Mouse (Mus musculus) lung, embryonic 16.5 days (tissue): Measurements from ENCODE around the gene Tent4a. TPM values are rescaled to one million over a fixed set of nuclear protein-coding genes. Genes with fewer than 3 reads are reported as not detected.

Experiments used
- ATAC-seq: fragments of 200-750 bp; cut with Nextera tagmentation; 2 replicates; pipeline ENCODE4 v1.8.0; 2017; ENCODE audit warnings: low read depth, mild to moderate bottlenecking, moderate library complexity
- H3K27ac ChIP-seq: fragments of 300-500 bp; sonication (generic); 2 replicates; pipeline ENCODE4 v1.5.1; 2014; ENCODE audit warnings: mild to moderate bottlenecking, control low read depth, low read length
- H3K27me3 ChIP-seq: fragments of 300-500 bp; sonication (generic); 2 replicates; pipeline ENCODE4 v1.6.1; 2014; ENCODE audit warnings: low read depth, low read length, mixed read lengths; ENCODE audit not compliant: control insufficient read depth, insufficient read depth
- H3K36me3 ChIP-seq: fragments of 300-500 bp; sonication (generic); 2 replicates; pipeline ENCODE4 v1.6.1; 2014; ENCODE audit warnings: low read length; ENCODE audit not compliant: control insufficient read depth, insufficient read depth
- H3K4me1 ChIP-seq: fragments of 300-500 bp; sonication (generic); replicated peaks from 2 replicates; pipeline ENCODE4 v1.6.1; 2014; ENCODE audit warnings: low read length, mixed read lengths; ENCODE audit not compliant: control insufficient read depth, insufficient read depth
- H3K4me2 ChIP-seq: fragments of 300-500 bp; sonication (generic); 2 replicates; pipeline ENCODE4 v1.6.1; 2014; ENCODE audit warnings: low read depth, low read length, control low read depth
- H3K4me3 ChIP-seq: fragments of 300-500 bp; sonication (generic); 2 replicates; pipeline ENCODE4 v1.5.1; 2014; ENCODE audit warnings: mild to moderate bottlenecking, low read length, control low read depth
- H3K9ac ChIP-seq: fragments of 300-500 bp; sonication (generic); 2 replicates; pipeline ENCODE4 v1.6.1; 2014; ENCODE audit warnings: low read length, control low read depth
- H3K9me3 ChIP-seq: fragments of 300-500 bp; sonication (generic); 2 replicates; pipeline ENCODE4 v1.6.1; 2016; ENCODE audit warnings: low read length; ENCODE audit not compliant: control insufficient read depth
- WGBS: fragments of 180-500 bp; shearing (Covaris S2); extraction: QIAGEN DNeasy Blood & Tissue Kit; methylation state at CpG from one replicate; pipeline ENCODE4 v1.1.7; 2014; 5-methylcytosine and 5-hydroxymethylcytosine counted together
- polyA plus RNA-seq: library from polyadenylated mRNA; unstranded; fragments of >200 nt; fragmentation: Nextera tagmentation; extraction: Ambion mirVana; gene quantifications from 2 replicates; pipeline ENCODE4 v1.2.1, GENCODE M21; 2015

The Tent4a gene
- polyA plus RNA-seq, 1 experiment from 2014 or later = 5.1 TPM

DNA sequence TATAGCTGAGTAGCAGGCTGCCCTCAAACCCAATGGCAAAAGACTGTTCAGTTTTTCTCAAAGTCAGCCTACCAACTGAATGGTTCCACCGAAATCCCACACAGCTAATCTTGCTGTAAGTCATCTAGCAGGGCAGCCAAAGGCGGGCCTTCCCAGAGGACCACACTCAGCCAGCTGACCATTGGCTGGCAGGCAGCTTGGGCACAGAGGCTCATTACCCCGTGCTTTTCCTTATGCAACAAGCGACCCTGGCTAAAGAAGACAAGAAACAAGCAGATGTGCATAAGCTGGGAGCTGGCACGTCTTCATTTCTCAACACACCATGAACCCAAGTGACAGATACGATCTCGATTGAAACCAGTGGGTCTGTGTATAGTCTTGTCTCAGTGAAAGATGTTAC lies 2.9 kb upstream of the Tent4a start:
- peaks cover 13% of the 10 kb centered on the region for H3K4me1 ChIP-seq

DNA sequence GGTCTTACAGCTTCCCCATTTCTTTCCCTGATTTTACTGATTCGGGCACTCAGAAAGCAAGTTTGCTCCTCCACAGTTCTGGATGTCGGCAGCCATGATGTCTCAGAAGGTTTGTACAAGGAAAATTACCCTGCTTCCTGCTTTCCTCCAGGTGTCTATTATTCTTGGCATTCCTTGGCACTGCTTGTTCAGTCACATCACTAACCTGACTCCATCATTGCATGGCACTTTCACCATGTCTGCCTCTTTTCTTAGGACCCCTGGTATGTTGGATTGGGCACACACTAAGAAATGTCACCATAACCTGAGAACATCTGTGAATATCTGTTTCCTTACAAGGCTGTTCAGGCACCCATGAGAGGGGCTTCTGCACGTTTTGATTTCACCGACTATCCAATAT lies 1.6 kb upstream of the Tent4a start:
- H3K27ac ChIP-seq = peak overlapping the region; percentile 86; the same call in 1 of the 2 replicates
- WGBS = 69% methylated on average over 4 of the region's 4 CpGs

More for the DNA sequence above, 2.9 kb upstream of the Tent4a start:
- no peaks in the 10 kb centered on the region for H3K9me3 ChIP-seq
- H3K4me2 ChIP-seq = no peak overlapping the region
- H3K27me3 ChIP-seq = no peaks in the 10 kb centered on the region
- H3K4me3 ChIP-seq = no peak overlapping the region
- H3K9ac ChIP-seq = no peak overlapping the region
- no peaks in the 10 kb centered on the region for H3K36me3 ChIP-seq
- H3K27ac ChIP-seq = no peak overlapping the region
- no peak for ATAC-seq
- 71% methylated on average over 7 of the region's 7 CpGs for WGBS

DNA sequence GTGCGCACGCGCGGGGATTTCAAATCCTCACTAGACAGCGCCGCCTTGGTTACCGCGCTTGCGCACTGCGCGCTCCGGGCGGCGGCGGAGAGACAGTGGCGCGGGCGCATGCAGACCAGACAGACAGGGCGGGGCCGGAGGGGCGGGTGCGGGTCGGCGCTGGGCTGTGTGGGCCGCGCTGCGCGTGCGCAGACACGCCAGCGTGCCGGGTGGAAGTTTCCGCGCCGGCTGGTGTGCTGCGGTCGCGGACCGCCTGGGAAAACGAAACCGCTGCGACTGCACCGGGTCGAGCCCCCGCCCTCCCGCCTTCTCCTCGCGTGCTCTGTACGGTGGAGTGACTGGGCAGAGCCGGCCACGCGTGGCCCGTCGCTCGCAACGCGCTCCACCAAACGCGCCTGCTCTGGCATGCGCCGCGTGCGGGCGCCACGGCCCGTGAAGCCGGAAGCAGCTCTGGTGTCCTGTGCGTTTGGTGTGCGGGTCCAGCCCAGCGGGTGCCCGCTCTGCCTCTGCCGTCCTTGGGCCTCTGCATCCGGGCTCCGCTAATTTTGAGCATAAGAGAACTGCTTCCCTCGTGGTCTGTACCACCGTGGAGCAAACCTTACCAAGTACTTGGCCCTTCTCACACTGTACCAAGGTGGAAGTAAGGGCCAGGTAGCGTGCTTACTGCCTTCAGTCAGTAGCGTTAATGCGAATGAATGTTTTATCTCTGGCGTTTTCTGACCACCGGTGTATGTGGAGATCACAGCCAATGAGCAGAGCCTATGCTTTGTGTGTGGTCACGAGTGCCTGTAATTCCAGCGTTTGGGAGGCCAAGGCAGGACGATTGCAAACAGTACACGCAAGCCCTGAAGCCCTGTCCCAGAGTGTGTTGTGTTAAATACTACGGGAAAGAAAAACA lies 486 bp upstream of the Tent4a start:
- WGBS = under 1% methylated on average over 84 of the region's 86 CpGs
- H3K27ac ChIP-seq = peak overlapping the region; percentile 93
- H3K36me3 ChIP-seq = no peaks in the 10 kb centered on the region
- no peaks in the 10 kb centered on the region for H3K9me3 ChIP-seq
- peak overlapping the region; percentile 85 for H3K9ac ChIP-seq
- ATAC-seq = peak; percentile 95
- peaks cover 25% of the 10 kb centered on the region for H3K4me1 ChIP-seq
- peak overlapping the region; percentile 81 for H3K4me2 ChIP-seq
- peak overlapping the region; percentile 69 for H3K4me3 ChIP-seq
- no peaks in the 10 kb centered on the region for H3K27me3 ChIP-seq

More for the DNA sequence above, 1.6 kb upstream of the Tent4a start:
- Histone ChIP-seq H3K4me2 (peak overlapping the region; percentile 81), H3K4me1 (peaks cover 22% of the 10 kb centered on the region), H3K4me3 (peak overlapping the region; percentile 69), H3K36me3 (no peaks in the 10 kb centered on the region), H3K9me3 (no peaks in the 10 kb centered on the region), H3K9ac (peak overlapping the region; percentile 77), H3K27me3 (no peaks in the 10 kb centered on the region)
- ATAC-seq = no peak

DNA sequence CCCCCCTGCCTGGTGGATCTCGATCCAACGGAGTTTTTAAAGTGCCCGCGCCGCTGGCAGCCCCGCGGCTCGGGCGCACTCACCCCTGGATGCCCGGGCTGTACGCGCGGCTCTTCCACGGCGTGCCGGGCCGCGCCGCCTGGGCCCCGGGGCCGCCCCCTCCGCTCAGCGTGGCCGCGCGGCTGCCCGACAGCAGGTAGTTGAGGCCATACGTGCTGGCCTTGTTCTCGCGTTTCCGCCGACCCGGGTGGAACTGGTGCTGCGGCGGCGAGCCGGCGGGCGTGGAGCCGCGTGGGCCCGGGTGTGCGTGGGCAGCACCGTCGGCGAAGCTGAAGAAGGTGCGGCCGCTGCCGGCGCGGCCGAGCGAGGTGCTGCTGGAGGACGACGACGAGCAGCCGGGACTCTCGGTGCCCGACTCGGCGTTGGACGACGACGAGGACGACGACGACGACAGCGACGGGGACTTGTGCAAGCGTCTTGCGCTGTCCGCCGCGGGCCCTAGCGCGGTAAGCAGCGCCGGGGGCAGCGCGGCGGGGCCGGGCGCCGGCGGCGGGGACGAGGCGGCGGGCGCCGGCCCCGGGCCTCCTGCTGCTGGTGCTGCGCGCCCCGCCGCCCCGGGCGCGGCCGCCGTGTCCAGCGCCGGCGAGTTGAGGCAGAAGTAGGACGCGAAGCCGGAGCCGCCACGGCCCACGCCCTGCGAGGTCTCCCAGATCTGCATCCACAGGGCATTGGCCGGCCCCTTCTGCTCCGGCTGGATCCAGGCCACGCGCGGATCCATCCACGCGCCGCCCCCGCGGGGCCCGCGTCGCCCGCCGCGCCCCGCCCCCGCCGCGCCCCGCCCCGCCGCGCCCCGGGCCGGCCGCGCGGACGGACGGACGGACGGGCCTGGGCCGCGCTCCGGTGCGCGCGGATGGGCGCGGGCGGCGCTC lies 748 bp downstream of the Tent4a start, which contains the start of gene Nsun2:
Nsun2 (plus strand) TSS at position 342 of the 929 bp plus-strand sequence.
- under 1% methylated on average over 94 of the region's 155 CpGs for WGBS
- peak within 1 kb of the TSS; percentile 93 for H3K27ac ChIP-seq
- no peaks in the 10 kb centered on the region for H3K9me3 ChIP-seq
- ATAC-seq = peak; percentile 40; the same call in 1 of the 2 replicates
- H3K27me3 ChIP-seq = no peaks in the 10 kb centered on the region
- H3K9ac ChIP-seq = peak within 1 kb of the TSS; percentile 85
- H3K4me2 ChIP-seq = peak within 1 kb of the TSS; percentile 79
- H3K36me3 ChIP-seq = no peaks in the 10 kb centered on the region; the same call in 1 of the 2 replicates
- peaks cover 26% of the 10 kb centered on the region for H3K4me1 ChIP-seq
- H3K4me3 ChIP-seq = peak within 1 kb of the TSS; percentile 69

DNA sequence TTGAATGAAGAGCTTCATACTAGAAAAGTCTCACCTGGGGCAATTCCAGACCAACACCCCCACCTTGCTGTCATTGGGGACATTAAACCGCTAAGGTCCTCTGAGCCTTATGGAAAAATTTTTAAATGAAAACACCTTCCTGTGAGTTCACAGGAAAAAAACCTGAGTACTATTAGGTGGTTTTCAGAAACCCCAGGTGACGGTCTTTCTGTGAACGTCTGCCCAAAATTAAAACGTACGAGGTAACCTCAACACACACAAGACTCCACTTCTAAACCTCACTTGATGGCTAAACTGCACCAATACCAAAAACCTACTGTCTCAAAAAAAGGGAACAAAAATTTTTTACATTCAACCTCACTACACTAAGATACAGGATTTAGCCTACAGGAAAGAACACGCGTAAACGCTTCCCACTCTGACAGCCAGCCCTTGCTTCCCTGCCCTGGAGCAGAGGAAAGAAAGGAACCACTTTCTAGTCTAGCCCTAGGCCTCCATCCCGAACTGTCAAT lies 1.5 kb downstream of the Tent4a start:
- no peak for ATAC-seq
- WGBS = 1% methylated on average over 9 of the region's 9 CpGs
- peaks cover 31% of the 10 kb centered on the region for H3K4me1 ChIP-seq
- no peaks in the 10 kb centered on the region for H3K9me3 ChIP-seq
- no peaks in the 10 kb centered on the region for H3K27me3 ChIP-seq
- H3K9ac ChIP-seq = peak overlapping the region; percentile 85
- peak overlapping the region; percentile 79 for H3K4me2 ChIP-seq
- H3K4me3 ChIP-seq = peak overlapping the region; percentile 69
- H3K36me3 ChIP-seq = no peaks in the 10 kb centered on the region; the same call in 1 of the 2 replicates
- H3K27ac ChIP-seq = peak overlapping the region; percentile 93

DNA sequence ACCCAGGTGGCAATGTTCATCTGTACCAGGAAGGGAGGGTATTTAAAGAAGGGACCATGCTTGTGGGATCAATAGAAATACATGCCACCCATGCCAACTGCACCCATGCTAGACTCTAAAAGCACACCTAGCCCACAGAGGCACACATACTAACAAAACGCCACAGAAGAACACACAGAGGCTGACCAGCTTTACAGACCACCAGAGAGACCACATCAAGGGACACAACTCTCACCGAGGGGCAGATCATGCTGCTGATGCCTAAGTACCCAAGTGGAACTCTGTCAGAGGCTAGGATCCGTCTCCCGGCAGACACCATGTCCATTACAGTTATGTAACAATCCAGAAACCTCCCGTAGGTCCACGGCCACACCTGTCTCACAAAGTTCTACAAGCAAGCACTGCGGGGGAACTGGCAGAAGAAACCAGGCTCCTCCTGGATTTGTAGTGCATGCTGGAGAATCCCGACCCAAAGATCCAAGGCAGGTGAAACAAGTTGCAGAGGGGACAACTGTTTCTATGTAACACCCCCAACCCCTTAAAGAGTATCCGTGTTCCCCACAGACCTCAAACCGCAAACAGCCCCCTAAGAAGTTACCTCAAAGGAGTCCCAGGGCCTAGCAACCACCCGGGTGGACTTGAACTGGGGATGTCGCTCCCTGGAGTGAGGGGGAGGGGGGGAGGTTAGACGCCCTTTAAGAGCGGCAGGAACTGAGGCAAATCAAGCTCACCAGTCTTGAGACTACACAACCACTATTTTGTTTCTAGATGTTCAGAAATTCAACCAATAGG lies 2.1 kb downstream of the Tent4a start:
- Histone ChIP-seq H3K9ac (peak overlapping the region; percentile 85), H3K4me2 (peak overlapping the region; percentile 79), H3K4me1 (peaks cover 31% of the 10 kb centered on the region), H3K4me3 (peak overlapping the region; percentile 69), H3K27ac (no peak overlapping the region), H3K9me3 (no peaks in the 10 kb centered on the region), H3K27me3 (no peaks in the 10 kb centered on the region), H3K36me3 (no peaks in the 10 kb centered on the region; the same call in 1 of the 2 replicates)
- WGBS = 10% methylated on average over 14 of the region's 14 CpGs
- no peak for ATAC-seq

DNA sequence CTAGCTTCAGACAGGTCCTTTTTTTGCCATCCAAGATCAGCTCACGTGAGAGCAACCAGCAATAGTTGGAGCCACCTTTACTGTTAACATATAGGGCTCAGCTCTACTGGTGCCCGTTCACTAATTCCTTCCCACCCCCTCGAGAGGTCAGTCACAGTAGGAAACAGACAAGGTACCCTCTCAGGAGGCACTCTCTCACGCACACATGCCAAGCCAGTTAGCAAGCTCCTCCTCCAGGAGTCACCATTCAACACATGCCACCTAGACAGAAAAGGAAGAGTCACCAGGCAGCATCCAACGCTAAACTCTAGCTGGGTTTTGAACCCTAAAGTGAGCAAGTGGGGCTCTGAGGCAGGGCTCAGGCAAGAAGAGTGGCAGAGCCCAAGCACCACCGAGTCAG lies 3.0 kb downstream of the Tent4a start:
- H3K9ac ChIP-seq = peak overlapping the region; percentile 47

DNA sequence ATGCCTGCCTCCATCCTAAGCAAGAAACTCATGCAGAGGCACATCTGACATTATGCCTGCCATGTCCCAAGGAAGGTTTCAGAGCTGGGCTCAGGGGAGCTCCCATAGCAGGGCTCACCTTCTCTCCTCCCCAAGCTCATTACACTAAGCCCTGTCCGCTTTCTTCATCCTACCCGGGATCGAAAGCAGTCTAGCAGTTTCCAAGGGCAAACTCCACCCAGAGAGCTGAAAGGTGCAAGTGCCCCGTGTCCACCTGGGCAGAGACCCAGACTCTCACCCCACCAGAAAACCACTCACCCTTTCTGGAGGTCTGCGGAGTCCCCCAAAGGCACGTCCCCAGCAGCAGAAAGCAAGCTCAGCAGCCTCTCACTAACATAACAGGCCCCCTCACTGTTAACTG lies 3.5 kb downstream of the Tent4a start:
- Histone ChIP-seq H3K4me3 (no peak overlapping the region), H3K4me2 (peak overlapping the region; percentile 79), H3K9ac (peak overlapping the region; percentile 47)

More for the DNA sequence above, 3.0 kb downstream of the Tent4a start:
- no peaks in the 10 kb centered on the region for H3K9me3 ChIP-seq
- WGBS = 31% methylated on average over 6 of the region's 6 CpGs
- H3K36me3 ChIP-seq = no peaks in the 10 kb centered on the region; the same call in 1 of the 2 replicates
- H3K4me3 ChIP-seq = peak overlapping the region; percentile 69
- H3K4me1 ChIP-seq = peaks cover 32% of the 10 kb centered on the region
- H3K27me3 ChIP-seq = no peaks in the 10 kb centered on the region
- no peak overlapping the region for H3K27ac ChIP-seq
- peak overlapping the region; percentile 79 for H3K4me2 ChIP-seq
- ATAC-seq = no peak

More for the DNA sequence above, 3.5 kb downstream of the Tent4a start:
- H3K27ac ChIP-seq = no peak overlapping the region
- H3K9me3 ChIP-seq = no peaks in the 10 kb centered on the region
- H3K27me3 ChIP-seq = no peaks in the 10 kb centered on the region
- no peak for ATAC-seq
- H3K4me1 ChIP-seq = peaks cover 37% of the 10 kb centered on the region
- no peaks in the 10 kb centered on the region; the same call in 1 of the 2 replicates for H3K36me3 ChIP-seq
- 81% methylated on average over 6 of the region's 6 CpGs for WGBS
